Mouse (Mus musculus) layer of hippocampus, postnatal 10 days (tissue): ENCODE results near the gene Ptger1. TPM values are rescaled to one million over a fixed set of nuclear protein-coding genes. Genes with fewer than 3 reads are reported as not detected.

Experiments used
- DNase-seq, 2 experiments: peaks; one replicate each; pipeline ENCODE4 v3.0.0; 2021; ENCODE audit warnings: low spot score in 2 of 2
- long read RNA-seq: library from polyadenylated mRNA; stranded (forward); transcript quantifications from one replicate; pipeline ENCODE4 v2.0.0, GENCODE M21; 2023
- total RNA-seq, 2 experiments: library from RNA; stranded (reverse); gene quantifications; 2 replicates each; pipeline ENCODE4 v1.2.3; 2021

The Ptger1 gene
- total RNA-seq: 1 to 10 TPM in 1 of 2 experiments, under 1 TPM in 1; 0.32 to 1.0 TPM
- long read RNA-seq, partial matches to known transcripts: 0 of 1 reads
- long read RNA-seq, other reads (novel, unspliced or antisense): 1 of 1 reads

DNA sequence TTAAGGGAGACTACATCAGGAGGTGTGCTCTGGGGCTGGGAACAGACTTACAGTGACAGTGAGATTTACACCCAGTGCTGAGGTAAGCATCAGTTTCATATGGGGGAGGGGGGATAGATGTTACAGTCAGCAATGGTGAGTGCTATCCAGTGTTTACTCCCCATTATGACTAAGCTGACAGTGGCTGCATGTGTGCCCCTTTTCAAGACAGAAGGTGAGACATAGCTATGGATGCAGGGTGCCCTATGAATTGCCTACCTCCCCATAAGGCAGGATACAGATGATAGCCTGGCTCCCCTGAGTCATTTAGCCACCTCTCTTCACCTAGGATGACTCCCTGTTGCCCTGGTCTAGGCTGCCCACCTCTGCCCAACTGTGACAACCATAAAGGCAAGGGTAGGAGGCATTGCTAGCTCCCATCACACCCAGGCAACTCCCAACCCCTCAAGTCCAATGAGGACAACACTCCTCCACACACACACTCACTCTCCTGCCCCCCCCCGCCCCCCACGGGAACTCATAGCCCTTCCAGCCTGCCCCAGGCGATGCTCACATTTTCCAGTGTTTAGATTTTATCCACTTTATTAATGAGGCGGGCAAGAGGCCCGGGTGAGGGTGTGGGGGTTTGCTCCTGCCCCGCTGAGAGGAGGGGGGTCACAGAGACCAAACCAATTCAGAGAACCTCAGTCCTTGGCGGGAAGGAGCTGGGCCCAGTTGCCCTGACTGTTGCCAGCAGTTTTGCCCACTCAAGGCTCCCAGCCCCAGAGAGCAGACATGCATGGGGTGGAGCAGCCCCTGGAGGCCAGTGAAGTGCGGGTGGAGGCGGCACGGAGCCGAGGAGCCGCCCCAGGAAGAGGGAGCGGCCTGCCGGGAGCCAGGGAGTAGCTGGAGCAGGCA lies at the start of gene Ptger1:
Gene Ptger1 (plus strand): TSS at position 710 of the 897 bp plus-strand sequence.
- DNase-seq: peak; percentile 42 to 54

DNA sequence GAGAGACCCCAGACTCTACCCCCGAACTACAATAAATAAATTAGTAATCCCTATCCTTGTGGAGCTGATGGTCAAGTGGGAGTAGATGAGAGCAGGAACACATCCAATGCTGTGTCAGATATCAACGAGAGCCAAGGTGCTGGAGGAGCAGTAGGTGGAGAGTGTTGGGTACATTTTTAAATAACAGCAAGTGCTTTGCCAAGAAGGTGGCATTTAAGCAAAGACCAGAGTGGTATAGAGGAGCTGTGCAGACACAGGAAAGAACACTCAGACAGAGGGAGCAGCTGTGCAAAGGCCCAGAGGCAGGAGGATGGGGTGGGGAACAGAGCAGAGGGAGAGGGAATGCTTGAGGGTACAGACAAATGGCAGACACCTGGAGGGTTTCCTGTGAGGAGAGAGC lies 49.4 kb upstream of the Ptger1 start:
- no peak for DNase-seq

- DNase-seq: no peak
Measured at GRCm38 (mm10) chr8:83618566-83618965, 47.9 kb upstream of the Ptger1 start.

- no peak for DNase-seq
Measured at GRCm38 (mm10) chr8:83619568-83620285, 46.8 kb upstream of the Ptger1 start.

DNA sequence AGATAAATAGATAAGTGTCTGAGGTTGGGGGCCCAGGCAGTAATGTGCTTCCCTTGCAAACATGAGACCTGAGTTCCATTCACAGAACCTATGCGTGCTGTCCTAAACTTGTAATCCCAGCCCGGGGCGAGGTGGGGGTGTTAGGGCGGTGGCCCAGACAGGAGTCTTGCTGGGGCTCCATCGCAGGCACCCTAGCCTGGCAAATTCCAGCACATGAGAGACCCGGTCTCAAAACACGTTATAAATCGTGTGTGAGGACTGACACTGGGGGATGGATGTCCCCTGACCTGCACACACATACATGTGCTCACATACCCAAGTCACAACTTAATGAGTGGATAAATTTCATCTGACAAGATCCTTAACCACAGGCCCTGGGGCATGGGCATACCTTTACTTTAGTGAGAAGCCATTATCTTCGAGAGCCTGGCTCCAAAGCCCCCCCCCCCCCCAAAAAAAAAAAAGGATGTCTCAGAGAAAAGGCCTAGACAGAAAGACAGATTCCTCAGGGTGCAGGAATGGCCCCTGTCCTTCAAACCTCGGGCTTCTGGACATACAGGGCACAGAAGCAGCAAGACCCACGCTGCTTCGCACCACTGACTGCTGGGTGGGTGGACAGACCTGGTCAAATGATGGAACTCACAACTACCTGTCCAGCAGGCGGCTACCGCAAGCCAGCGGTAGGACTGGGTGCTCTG lies 44.6 kb upstream of the Ptger1 start:
- DNase-seq: no peak

- peak; percentile 91 to 94 for DNase-seq
Measured at GRCm38 (mm10) chr8:83622389-83622989, 44.0 kb upstream of the Ptger1 start.

DNA sequence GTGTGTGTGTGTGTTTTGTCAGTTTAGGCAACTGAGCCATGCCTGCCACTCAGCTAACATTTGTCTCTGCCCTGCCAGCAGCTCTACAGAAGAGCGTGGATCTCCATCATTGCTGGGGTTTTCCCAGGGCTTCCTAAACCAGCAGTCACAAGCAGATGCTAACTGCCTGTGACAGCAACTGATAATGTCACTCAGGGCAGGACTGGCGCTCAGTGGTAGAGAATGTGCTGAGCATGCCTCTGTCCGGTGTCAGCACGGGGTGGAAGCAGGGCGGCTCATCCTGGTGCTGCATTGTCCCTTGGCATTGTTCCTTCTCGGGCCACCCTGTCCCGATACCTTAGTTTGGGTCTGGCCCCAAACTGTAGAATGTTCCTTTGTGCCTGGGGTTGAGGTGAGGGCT lies 42.9 kb upstream of the Ptger1 start:
- DNase-seq: no peak

DNA sequence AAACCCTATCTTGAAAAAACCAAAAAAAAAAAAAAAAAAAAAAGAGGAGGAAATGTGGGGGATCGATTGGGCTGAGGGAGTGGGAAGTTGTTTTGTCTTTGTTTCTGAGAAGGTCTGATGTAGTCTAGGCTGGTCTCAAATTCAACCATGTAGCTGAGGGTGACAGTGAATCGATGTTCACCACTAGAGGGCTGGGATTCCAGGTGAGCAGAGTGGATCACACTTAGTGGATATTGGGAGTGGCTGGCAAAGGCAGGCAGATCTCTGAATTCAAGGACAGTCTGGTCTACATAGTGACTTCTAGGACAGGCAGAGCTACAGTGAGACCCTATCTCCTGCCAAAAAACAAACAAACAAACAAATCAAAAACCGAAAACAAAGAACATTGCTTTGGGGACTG lies 41.7 kb upstream of the Ptger1 start:
- DNase-seq: no peak

GRCm38 (mm10) chr8:83625676-83626299 lies 40.7 kb upstream of the Ptger1 start:
- DNase-seq: no peak

GRCm38 (mm10) chr8:83632083-83632707 lies 34.3 kb upstream of the Ptger1 start:
- no peak for DNase-seq

- DNase-seq: no peak
Measured at GRCm38 (mm10) chr8:83638856-83639255, 27.6 kb upstream of the Ptger1 start.

DNA sequence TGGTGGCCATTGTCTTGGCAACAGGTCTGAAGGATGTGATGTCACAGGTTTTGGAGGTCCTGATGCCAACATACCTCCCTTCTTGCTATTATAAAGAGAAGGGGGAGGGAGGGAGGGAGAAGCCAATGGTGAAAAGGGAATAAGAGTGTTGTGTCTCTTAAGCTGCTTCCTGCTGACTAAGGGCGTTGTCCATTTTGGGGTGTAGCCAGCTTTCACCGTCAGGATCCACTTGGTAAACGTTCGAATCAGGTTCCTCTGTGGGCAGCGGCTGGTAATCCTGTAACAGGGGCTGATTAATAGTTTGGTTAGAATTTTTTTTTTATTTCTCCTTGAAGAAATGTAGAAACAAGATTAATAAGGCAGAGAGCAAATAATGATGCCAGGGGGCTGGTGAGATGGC lies 26.8 kb upstream of the Ptger1 start:
- DNase-seq: no peak

DNA sequence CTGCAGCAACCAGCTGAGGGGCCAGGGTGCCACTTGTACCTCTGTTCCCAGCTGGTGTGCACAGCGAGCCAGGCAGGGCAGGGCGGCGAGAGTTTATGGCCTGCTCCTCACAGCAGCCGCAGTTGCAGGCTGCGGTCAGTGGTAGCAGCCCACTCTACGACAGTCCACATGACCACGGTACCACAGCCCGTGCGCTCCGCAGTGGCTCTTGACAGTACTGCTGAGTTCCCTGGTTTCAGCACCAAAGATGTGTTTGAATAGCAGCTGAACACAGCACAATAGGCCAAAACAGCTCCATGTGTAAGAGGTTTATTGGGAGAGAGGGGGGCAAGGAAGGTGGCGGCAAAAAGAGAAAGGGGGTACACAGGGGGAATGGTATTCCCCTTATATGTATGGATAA lies 19.0 kb upstream of the Ptger1 start:
- no peak for DNase-seq

DNA sequence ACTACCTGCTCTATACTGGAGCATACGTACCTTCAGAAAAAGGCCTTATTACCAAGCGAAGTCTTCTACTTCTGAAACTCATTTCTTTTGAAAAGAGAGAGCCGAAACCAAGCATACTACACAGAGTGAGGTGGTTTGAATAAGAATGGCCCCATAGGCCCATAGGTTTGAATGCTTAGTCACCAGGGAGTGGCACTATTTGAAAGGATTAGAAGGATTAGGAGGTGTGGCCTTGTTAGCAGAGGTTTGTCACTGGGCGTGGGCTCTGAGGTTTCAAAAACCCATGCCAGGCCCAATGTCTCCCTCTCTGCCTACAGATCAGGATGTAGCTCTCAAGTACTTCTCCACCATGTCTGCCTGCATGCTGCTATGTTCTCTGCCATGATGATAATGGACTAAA lies 18.4 kb upstream of the Ptger1 start:
- no peak for DNase-seq

GRCm38 (mm10) chr8:83649699-83650098 lies 16.8 kb upstream of the Ptger1 start:
- no peak for DNase-seq

GRCm38 (mm10) chr8:83652030-83652743 lies 14.3 kb upstream of the Ptger1 start, which contains the start of gene Gipc1:
Gene Gipc1 (plus strand): TSS chr8:83652677.
- DNase-seq: peak; percentile 94 to 97

GRCm38 (mm10) chr8:83652744-83653661 lies 13.5 kb upstream of the Ptger1 start:
- no peak for DNase-seq

GRCm38 (mm10) chr8:83653662-83654017 lies 12.8 kb upstream of the Ptger1 start:
- no peak for DNase-seq
